Mouse (Mus musculus): ENCODE measurements around the gene Mapk1. TPM values are rescaled to one million over a fixed set of nuclear protein-coding genes. Genes with fewer than 3 reads are reported as not detected.
A peak's percentile ranks its signal among the peaks of the same experiment; 100 is the strongest.

Gene Mapk1
- polyA plus RNA-seq, 1 experiment from 2014 or later: 123 TPM

DNA sequence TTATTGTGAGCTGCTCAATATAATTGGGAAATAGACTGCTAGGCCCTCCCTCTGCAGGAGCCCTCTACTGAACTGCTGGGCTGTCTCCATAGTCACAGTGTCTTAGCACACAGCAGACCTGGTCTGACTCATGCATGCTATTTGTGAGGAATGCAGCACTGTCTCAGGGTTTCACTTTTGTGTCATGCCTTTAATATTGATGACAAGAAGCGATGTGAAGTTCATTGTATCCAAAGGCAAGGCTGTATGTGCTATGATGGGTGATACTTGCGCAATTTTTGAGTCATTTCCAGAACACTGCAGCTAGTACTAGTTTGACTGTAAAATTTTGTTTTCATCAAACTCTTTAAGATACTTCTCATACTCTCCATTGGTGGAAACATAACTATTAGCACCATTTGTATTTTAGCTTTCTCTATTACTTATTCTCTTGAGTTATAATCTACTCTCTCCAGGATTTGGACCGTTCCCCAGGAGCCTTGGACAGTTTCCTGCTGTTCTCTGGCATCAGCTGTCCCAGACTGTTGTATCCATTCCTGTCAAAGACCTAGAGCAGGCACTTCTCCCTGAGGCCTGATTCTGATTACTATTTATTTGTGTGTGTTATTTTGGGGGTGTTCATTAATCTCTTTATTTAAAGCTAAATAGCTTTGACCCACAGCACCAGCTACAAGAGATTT is 41.4 kb downstream of the Mapk1 start:
- no peak overlapping the region for H3K4me2 ChIP-seq
- 92% methylated on average over 3 of the region's 3 CpGs for WGBS (ENCODE audit: insufficient replicate concordance)
- H3K9me3 ChIP-seq (replicated peaks): no peaks in the 10 kb centered on the region
- no peak overlapping the region for H3K9ac ChIP-seq
- H3K27ac ChIP-seq: no peak overlapping the region
- no peaks in the 10 kb centered on the region for H3K27me3 ChIP-seq (replicated peaks)
- no peak for ATAC-seq
- H3K4me3 ChIP-seq: no peak overlapping the region
- peaks cover 90% of the 10 kb centered on the region for H3K36me3 ChIP-seq
- H3K4me1 ChIP-seq: no peaks in the 10 kb centered on the region

- H3K36me3 ChIP-seq: peaks cover 86% of the 10 kb centered on the region
- no peak overlapping the region for H3K27ac ChIP-seq
- H3K27me3 ChIP-seq (replicated peaks): no peaks in the 10 kb centered on the region
- H3K4me2 ChIP-seq: no peak overlapping the region
- 86% methylated on average over 4 of the region's 4 CpGs for WGBS (ENCODE audit: insufficient replicate concordance)
- no peak for ATAC-seq
- H3K9me3 ChIP-seq (replicated peaks): no peaks in the 10 kb centered on the region
- H3K4me1 ChIP-seq: no peaks in the 10 kb centered on the region
- H3K9ac ChIP-seq: no peak overlapping the region
- H3K4me3 ChIP-seq: no peak overlapping the region
Measured at GRCm38 (mm10) chr16:17029971-17030695, 47.0 kb downstream of the Mapk1 start.

DNA sequence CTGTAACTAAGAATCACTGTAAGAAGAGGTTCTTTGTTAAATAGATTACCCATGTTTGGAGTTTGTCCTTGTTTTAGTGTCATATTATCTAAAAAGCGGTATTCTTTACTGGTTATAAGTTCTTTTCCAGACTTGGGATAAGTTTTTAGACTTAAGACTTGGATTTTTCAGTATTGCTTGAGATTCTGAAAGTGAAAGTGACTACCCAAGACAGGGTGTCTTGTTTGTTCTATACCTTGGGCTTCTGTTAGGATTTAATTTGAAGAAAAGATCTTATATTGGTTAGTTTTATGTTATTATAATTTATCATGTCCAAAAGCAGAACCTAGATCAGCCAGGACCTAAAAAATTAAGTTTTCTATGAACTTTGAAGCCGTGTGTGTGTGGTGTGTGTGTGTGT is 50.6 kb downstream of the Mapk1 start:
- H3K9ac ChIP-seq: no peak overlapping the region
- peaks cover 90% of the 10 kb centered on the region for H3K36me3 ChIP-seq
- no peaks in the 10 kb centered on the region for H3K27me3 ChIP-seq (replicated peaks)
- no peak for ATAC-seq
- WGBS (ENCODE audit: insufficient replicate concordance): 93% methylated on average over 2 of the region's 2 CpGs
- no peak overlapping the region for H3K27ac ChIP-seq
- no peaks in the 10 kb centered on the region for H3K9me3 ChIP-seq (replicated peaks)
- no peak overlapping the region for H3K4me3 ChIP-seq
- H3K4me1 ChIP-seq: no peaks in the 10 kb centered on the region
- H3K4me2 ChIP-seq: no peak overlapping the region

- ATAC-seq: no peak
- peaks cover 99% of the 10 kb centered on the region for H3K36me3 ChIP-seq
Measured at GRCm38 (mm10) chr16:17040716-17041115, 57.5 kb downstream of the Mapk1 start.

DNA sequence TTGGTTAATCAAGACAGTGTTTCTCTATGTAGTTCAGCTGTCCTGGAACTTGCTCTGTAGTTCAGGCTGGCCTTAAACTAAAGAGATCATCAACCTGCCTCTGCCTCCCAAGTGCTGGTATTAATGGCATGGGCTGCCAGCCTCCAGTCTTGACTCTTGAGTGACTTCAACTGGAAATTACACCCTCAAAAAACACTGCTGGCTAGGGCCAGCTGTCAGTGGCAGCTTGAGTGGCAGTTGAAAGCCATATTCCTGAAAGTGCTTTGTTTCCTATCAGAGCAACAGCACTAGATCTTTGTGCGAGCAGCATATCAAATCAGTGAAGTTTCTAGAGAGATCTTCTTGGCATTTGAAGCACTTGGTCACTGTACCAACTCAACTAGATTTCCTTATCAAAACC is 58.2 kb downstream of the Mapk1 start:
- Histone ChIP-seq H3K27me3 (replicated peaks) (no peaks in the 10 kb centered on the region), H3K27ac (no peak overlapping the region), H3K4me2 (no peak overlapping the region), H3K4me1 (no peaks in the 10 kb centered on the region), H3K4me3 (no peak overlapping the region), H3K36me3 (peaks cover 98% of the 10 kb centered on the region), H3K9me3 (replicated peaks) (no peaks in the 10 kb centered on the region), H3K9ac (no peak overlapping the region)
- 85% methylated on average over 1 of the region's 1 CpGs for WGBS (ENCODE audit: insufficient replicate concordance)
- no peak for ATAC-seq

More at GRCm38 (mm10) chr16:17040716-17041115, 57.5 kb downstream of the Mapk1 start:
- no peak overlapping the region for H3K4me3 ChIP-seq
- no peaks in the 10 kb centered on the region for H3K4me1 ChIP-seq
- H3K9ac ChIP-seq: no peak overlapping the region
- 91% methylated on average over 3 of the region's 3 CpGs for WGBS (ENCODE audit: insufficient replicate concordance)
- H3K27me3 ChIP-seq (replicated peaks): no peaks in the 10 kb centered on the region
- H3K9me3 ChIP-seq (replicated peaks): no peaks in the 10 kb centered on the region
- H3K4me2 ChIP-seq: no peak overlapping the region
- H3K27ac ChIP-seq: no peak overlapping the region

- no peaks in the 10 kb centered on the region for H3K4me1 ChIP-seq
- no peaks in the 10 kb centered on the region for H3K9me3 ChIP-seq (replicated peaks)
- no peak for ATAC-seq
- no peak overlapping the region for H3K4me3 ChIP-seq
- H3K36me3 ChIP-seq: peaks cover 94% of the 10 kb centered on the region
- no peak overlapping the region for H3K9ac ChIP-seq
- no peak overlapping the region for H3K27ac ChIP-seq
- H3K4me2 ChIP-seq: no peak overlapping the region
- H3K27me3 ChIP-seq (replicated peaks): no peaks in the 10 kb centered on the region
- 76% methylated on average over 3 of the region's 3 CpGs for WGBS (ENCODE audit: insufficient replicate concordance)
Measured at GRCm38 (mm10) chr16:17044320-17044719, 61.1 kb downstream of the Mapk1 start.

GRCm38 (mm10) chr16:17045287-17045686 is 62.1 kb downstream of the Mapk1 start:
- no peak overlapping the region for H3K4me2 ChIP-seq
- no peak overlapping the region for H3K27ac ChIP-seq
- H3K4me3 ChIP-seq: no peak overlapping the region
- H3K9me3 ChIP-seq (replicated peaks): no peaks in the 10 kb centered on the region
- 78% methylated on average over 3 of the region's 3 CpGs for WGBS (ENCODE audit: insufficient replicate concordance)
- H3K36me3 ChIP-seq: peaks cover 90% of the 10 kb centered on the region
- H3K9ac ChIP-seq: no peak overlapping the region
- no peaks in the 10 kb centered on the region for H3K27me3 ChIP-seq (replicated peaks)
- ATAC-seq: no peak
- H3K4me1 ChIP-seq: no peaks in the 10 kb centered on the region

GRCm38 (mm10) chr16:17049886-17050285 is 66.7 kb downstream of the Mapk1 start:
- Histone ChIP-seq H3K4me2 (no peak overlapping the region), H3K27me3 (replicated peaks) (no peaks in the 10 kb centered on the region), H3K9me3 (replicated peaks) (no peaks in the 10 kb centered on the region), H3K36me3 (peaks cover 47% of the 10 kb centered on the region), H3K4me1 (no peaks in the 10 kb centered on the region), H3K9ac (no peak overlapping the region), H3K4me3 (no peak overlapping the region), H3K27ac (no peak overlapping the region)
- 80% methylated on average over 1 of the region's 1 CpGs for WGBS (ENCODE audit: insufficient replicate concordance)
- no peak for ATAC-seq

DNA sequence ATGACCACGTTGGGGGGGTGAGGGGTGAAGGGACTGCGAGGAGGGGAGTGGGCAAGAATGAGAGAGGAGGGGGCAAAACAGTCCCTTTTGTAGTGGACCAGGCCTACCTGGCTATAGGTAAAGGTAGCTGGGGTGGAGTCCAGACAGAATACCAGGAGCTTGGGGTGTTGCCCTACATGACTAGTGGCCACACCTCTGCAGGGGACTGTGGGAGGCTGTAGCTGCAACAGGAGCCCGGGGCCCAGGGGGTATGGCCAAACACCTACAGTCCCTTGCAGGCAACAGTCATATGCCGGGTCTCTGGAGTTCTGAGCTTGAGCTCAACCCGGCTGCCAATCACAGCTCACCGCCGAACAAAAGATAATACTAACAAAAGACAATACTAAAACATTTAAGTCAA is 68.9 kb downstream of the Mapk1 start:
- Histone ChIP-seq H3K4me1 (no peaks in the 10 kb centered on the region), H3K36me3 (peaks cover 28% of the 10 kb centered on the region), H3K9ac (no peak overlapping the region), H3K27me3 (replicated peaks) (no peaks in the 10 kb centered on the region), H3K9me3 (replicated peaks) (no peaks in the 10 kb centered on the region), H3K4me3 (no peak overlapping the region), H3K27ac (no peak overlapping the region), H3K4me2 (no peak overlapping the region)
- 65% methylated on average over 7 of the region's 7 CpGs for WGBS (ENCODE audit: insufficient replicate concordance)
- 0 out of 2 replicates have a peak, but pooled peaks have one; percentile 31 for ATAC-seq

GRCm38 (mm10) chr16:17053903-17054302 is 70.7 kb downstream of the Mapk1 start:
- H3K9me3 ChIP-seq (replicated peaks): no peaks in the 10 kb centered on the region
- H3K4me1 ChIP-seq: no peaks in the 10 kb centered on the region
- 80% methylated on average over 3 of the region's 3 CpGs for WGBS (ENCODE audit: insufficient replicate concordance)
- peaks cover 11% of the 10 kb centered on the region for H3K36me3 ChIP-seq
- H3K9ac ChIP-seq: no peak overlapping the region
- no peak overlapping the region for H3K4me3 ChIP-seq
- no peak overlapping the region for H3K4me2 ChIP-seq
- no peak overlapping the region for H3K27ac ChIP-seq
- H3K27me3 ChIP-seq (replicated peaks): no peaks in the 10 kb centered on the region
- ATAC-seq: no peak

DNA sequence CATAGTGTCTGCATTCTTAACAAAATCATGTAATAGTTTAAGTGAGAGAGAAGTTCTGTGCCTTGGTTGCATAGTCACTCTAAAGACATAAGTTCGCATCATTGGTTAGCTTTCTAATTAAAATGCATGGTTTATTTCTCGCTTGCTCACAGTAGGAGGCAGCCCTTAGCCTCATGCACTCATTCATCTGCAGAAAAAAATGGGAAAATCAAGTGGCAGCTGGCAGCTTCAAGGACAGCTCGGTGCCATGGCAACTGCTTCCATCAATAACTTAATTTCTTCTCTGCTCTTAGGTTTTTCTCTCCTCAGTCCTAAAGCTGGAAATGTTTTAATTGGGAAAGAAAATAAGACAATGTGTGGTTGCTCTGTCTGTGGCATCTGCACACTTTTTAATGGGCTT is 72.4 kb downstream of the Mapk1 start:
- WGBS (ENCODE audit: insufficient replicate concordance): 74% methylated on average over 3 of the region's 3 CpGs
- ATAC-seq: no peak
- H3K9ac ChIP-seq: no peak overlapping the region

DNA sequence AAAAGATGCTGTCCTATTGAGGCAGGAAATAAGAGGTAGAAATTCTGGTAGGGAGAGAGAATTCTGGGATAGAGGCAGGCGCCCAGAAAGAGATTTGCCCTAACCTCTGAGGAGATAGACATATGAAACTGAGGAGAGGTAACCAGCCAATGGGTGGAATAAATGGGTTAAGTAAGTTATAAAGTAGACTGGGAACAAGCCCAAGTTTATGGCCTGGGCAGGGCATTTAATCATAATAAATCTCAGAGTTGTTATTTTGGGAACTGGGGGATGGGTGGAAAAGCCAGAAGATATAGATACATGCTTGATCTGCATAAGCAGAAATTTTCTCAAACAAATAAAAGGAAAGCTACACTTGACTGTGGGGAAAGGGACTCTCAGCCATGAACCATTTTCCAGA is 79.2 kb downstream of the Mapk1 start:
- WGBS (ENCODE audit: insufficient replicate concordance): 58% methylated on average over 1 of the region's 1 CpGs
- no peaks in the 10 kb centered on the region for H3K9me3 ChIP-seq (replicated peaks)
- H3K4me3 ChIP-seq: no peak overlapping the region
- H3K36me3 ChIP-seq: no peaks in the 10 kb centered on the region
- H3K9ac ChIP-seq: no peak overlapping the region
- no peak overlapping the region for H3K27ac ChIP-seq
- H3K4me1 ChIP-seq: no peaks in the 10 kb centered on the region
- peaks cover 35% of the 10 kb centered on the region; the same call in 1 of the 2 replicates for H3K27me3 ChIP-seq (replicated peaks)
- ATAC-seq: no peak
- H3K4me2 ChIP-seq: no peak overlapping the region

More for the DNA sequence above, 72.4 kb downstream of the Mapk1 start:
- H3K4me3 ChIP-seq: no peak overlapping the region
- H3K27me3 ChIP-seq (replicated peaks): no peaks in the 10 kb centered on the region
- H3K27ac ChIP-seq: no peak overlapping the region
- H3K36me3 ChIP-seq: 0 out of 2 replicates have a peak, but pooled peaks cover 4% of the 10 kb centered on the region
- H3K4me1 ChIP-seq: no peaks in the 10 kb centered on the region
- no peak overlapping the region for H3K4me2 ChIP-seq
- H3K9me3 ChIP-seq (replicated peaks): no peaks in the 10 kb centered on the region

Data from liver, embryonic 12.5 days (tissue).